Mouse (Mus musculus) CH12.LX (cell line): ENCODE results near the gene Cdc42ep1. TPM values are rescaled to one million over a fixed set of nuclear protein-coding genes. Genes with fewer than 3 reads are reported as not detected.
A peak's percentile ranks its signal among the peaks of the same experiment; 100 is the strongest.

Source experiments
- DNase-seq: peaks from one replicate; pipeline ENCODE4 v3.0.0-alpha.2; 2013; ENCODE audit errors: extremely low read depth
- H3K27ac ChIP-seq: 2 replicates; pipeline ENCODE4 v1.5.1; 2012; ENCODE audit warnings: low read depth, mild to moderate bottlenecking, control low read depth, moderate library complexity; ENCODE audit not compliant: insufficient read depth
- H3K27me3 ChIP-seq: replicated peaks from 2 replicates; pipeline ENCODE3; 2012; ENCODE audit warnings: inconsistent platforms
- H3K36me3 ChIP-seq, 2 experiments: replicated peaks in 1 of 2; 2 replicates each; pipeline versions ENCODE3 to v1.6.1; 2012; ENCODE audit warnings: inconsistent platforms in 1 of 2, low read length in 1 of 2, mild to moderate bottlenecking in 1 of 2, mixed read lengths in 1 of 2, moderate library complexity in 1 of 2; ENCODE audit not compliant: control insufficient read depth in 1 of 2, insufficient read depth in 1 of 2
- H3K4me1 ChIP-seq, 2 experiments: 2 replicates each; pipeline ENCODE4 v1.6.1; 2012; ENCODE audit warnings: inconsistent platforms in 1 of 2, moderate library complexity in 1 of 2; ENCODE audit not compliant: insufficient read depth in 2 of 2, control insufficient read depth in 1 of 2
- H3K4me2 ChIP-seq: 2 replicates; pipeline ENCODE4 v1.6.1; 2012; ENCODE audit warnings: low read depth, mild to moderate bottlenecking, control low read depth; ENCODE audit not compliant: poor library complexity, insufficient read depth, severe bottlenecking
- H3K4me3 ChIP-seq, 3 experiments: fragments of 150-350 bp in 1 of 3; sonication (generic) in 1 of 3; replicated peaks in 1 of 3; 2 replicates each; pipeline versions ENCODE3 to v1.5.1; 2011 to 2012; ENCODE audit warnings: low read depth in 2 of 3, low read length in 2 of 3, mild to moderate bottlenecking in 2 of 3, moderate library complexity in 2 of 3, control low read depth in 1 of 3, improper control_type of control experiment in 1 of 3, inconsistent platforms in 1 of 3, mixed read lengths in 1 of 3; ENCODE audit not compliant: poor library complexity in 1 of 3
- H3K79me2 ChIP-seq: replicated peaks from 2 replicates; pipeline ENCODE4 v1.6.1; 2012; ENCODE audit warnings: mild to moderate bottlenecking, moderate library complexity; ENCODE audit not compliant: control insufficient read depth, poor library complexity, insufficient read depth, severe bottlenecking; ENCODE audit errors: extremely low read depth
- H3K9ac ChIP-seq: 2 replicates; pipeline ENCODE4 v1.6.1; 2012; ENCODE audit warnings: low read depth, mild to moderate bottlenecking, control low read depth, moderate library complexity; ENCODE audit not compliant: insufficient read depth
- H3K9me3 ChIP-seq: replicated peaks from 2 replicates; pipeline ENCODE3; 2012; ENCODE audit warnings: low read length, inconsistent platforms, mixed read lengths
- CTCF ChIP-seq, 2 experiments: IDR thresholded peaks in 1 of 2; conservative IDR thresholded peaks in 1 of 2; 2 replicates each; pipeline ENCODE4 v1.5.1; 2011 to 2012; ENCODE audit warnings: low read depth in 2 of 2, low read length in 2 of 2, improper control_type of control experiment in 1 of 2, inconsistent platforms in 1 of 2, mild to moderate bottlenecking in 1 of 2, moderate library complexity in 1 of 2
- E2F4 ChIP-seq: IDR thresholded peaks from 2 replicates; pipeline ENCODE4 v1.6.1; 2011; ENCODE audit warnings: low read depth, low read length, improper control_type of control experiment; ENCODE audit not compliant: insufficient replicate concordance
- JUND ChIP-seq: conservative IDR thresholded peaks from 2 replicates; pipeline ENCODE4 v1.6.1; 2011; ENCODE audit warnings: low read depth, low read length, improper control_type of control experiment
- MAX ChIP-seq: IDR thresholded peaks from 2 replicates; pipeline ENCODE4 v1.6.1; 2011; ENCODE audit warnings: low read length, improper control_type of control experiment
- MAZ ChIP-seq: IDR thresholded peaks from 2 replicates; pipeline ENCODE4 v1.6.1; 2012; ENCODE audit warnings: low read depth, mild to moderate bottlenecking, inconsistent platforms, low read length, improper control_type of control experiment, moderate library complexity
- MEF2A ChIP-seq: IDR thresholded peaks from 2 replicates; pipeline ENCODE4 v1.6.1; 2014; ENCODE audit warnings: low read depth, mild to moderate bottlenecking, inconsistent platforms, low read length, improper control_type of control experiment, borderline replicate concordance
- MXI1 ChIP-seq: IDR thresholded peaks from 2 replicates; pipeline ENCODE4 v1.6.1; 2011; ENCODE audit warnings: mild to moderate bottlenecking, low read depth, low read length, improper control_type of control experiment
- MYC ChIP-seq: IDR thresholded peaks from 2 replicates; pipeline ENCODE4 v1.6.1; 2011; ENCODE audit warnings: low read depth, mild to moderate bottlenecking, improper control_type of control experiment, low read length
- POLR2A ChIP-seq: IDR thresholded peaks from 2 replicates; pipeline ENCODE4 v1.6.1; 2011; ENCODE audit warnings: low read depth, mild to moderate bottlenecking, improper control_type of control experiment, low read length
- POLR2AphosphoS2 ChIP-seq: IDR thresholded peaks from 2 replicates; pipeline ENCODE4 v1.6.1; 2011; ENCODE audit warnings: low read depth, low read length, improper control_type of control experiment
- RAD21 ChIP-seq: IDR thresholded peaks from 2 replicates; pipeline ENCODE4 v1.6.1; 2011; ENCODE audit warnings: low read depth, mild to moderate bottlenecking, low read length, improper control_type of control experiment, moderate library complexity
- SIN3A ChIP-seq: IDR thresholded peaks from 2 replicates; pipeline ENCODE4 v1.6.1; 2012; ENCODE audit warnings: low read length, improper control_type of control experiment, inconsistent platforms
- SMC3 ChIP-seq: IDR thresholded peaks from 2 replicates; pipeline ENCODE4 v1.6.1; 2011; ENCODE audit warnings: low read depth, low read length, improper control_type of control experiment
- USF1 ChIP-seq: IDR thresholded peaks from 2 replicates; pipeline ENCODE4 v1.6.1; 2014; ENCODE audit warnings: low read depth, mild to moderate bottlenecking, inconsistent platforms, low read length, improper control_type of control experiment
- ZMIZ1 ChIP-seq: IDR thresholded peaks from 2 replicates; pipeline ENCODE4 v1.6.1; 2012; ENCODE audit warnings: low read depth, mild to moderate bottlenecking, inconsistent platforms, low read length, improper control_type of control experiment
- ZNF384 ChIP-seq: IDR thresholded peaks from 2 replicates; pipeline ENCODE4 v1.6.1; 2012; ENCODE audit warnings: low read depth, low read length, improper control_type of control experiment, inconsistent platforms
- dilution Hi-C: fragments of 300-500 bp; cut with MboI; formaldehyde crosslinking; loops from 2 replicates; pipeline ENCODE4 v1.14.3; 2020; ENCODE audit warnings: low sequenced_read_pairs; ENCODE audit not compliant: extremely low pct_unique_long_range_greater_than_20kb, extremely low pct_ligation_motif_present
- in situ Hi-C: fragments of 300-500 bp; cut with MboI; formaldehyde crosslinking; loops from 3 replicates; pipeline ENCODE4 v1.14.3; 2019; ENCODE audit warnings: low sequenced_read_pairs, low pct_ligation_motif_present, low pct_unique_long_range_greater_than_20kb, mixed read lengths
- polyA plus RNA-seq: library from polyadenylated mRNA; unstranded; fragments of >175 nt; gene quantifications from 2 replicates; pipeline ENCODE4 v1.2.1, GENCODE M21; 2012; ENCODE audit warnings: low read depth; ENCODE audit not compliant: insufficient read length
- total RNA-seq, 2 experiments: library from RNA; depleted of rRNA; stranded (reverse); fragments of 300-350 nt in 1 of 2; fragments of >200 nt in 1 of 2; gene quantifications; 2 replicates each; pipeline ENCODE4 v1.2.3; 2012 to 2014

Cdc42ep1 gene
- total and polyA plus RNA-seq, 3 experiments: not detected

GRCm38 (mm10) chr15:78868826-78869233 lies 26.4 kb downstream of the Cdc42ep1 start:
- no peak overlapping the region for H3K9ac ChIP-seq
- no peak for DNase-seq

GRCm38 (mm10) chr15:78869775-78870174 lies 27.4 kb downstream of the Cdc42ep1 start:
- TF ChIP-seq CTCF (conservative IDR thresholded peaks at IDR 0.05 in 1 of 2, IDR thresholded peaks at IDR 0.05 in 1 of 2; ENCODE audit: low read depth in 2 of 2, low read length in 2 of 2) (peak; percentile 61 to 99), POLR2AphosphoS2 (no peak), RAD21 (peak; percentile 46), MAX (peak; percentile 91), ZNF384 (peak; percentile 93), MXI1 (peak; percentile 97), MYC (peak; percentile 99), USF1 (no peak), SIN3A (peak; percentile 35; the same call in 1 of the 2 replicates), SMC3 (peak; percentile 62), JUND (no peak)
- TF ChIP-seq, all 38 proteins: peak for 8
- in situ Hi-C loops (no loop called here), dilution Hi-C loops (no loop called here)
- H3K9me3 ChIP-seq: no peaks in the 10 kb centered on the region
- H3K79me2 ChIP-seq: no peaks in the 10 kb centered on the region
- no peak overlapping the region for H3K9ac ChIP-seq
- no peak overlapping the region for H3K27ac ChIP-seq
- H3K4me3 ChIP-seq: no peak overlapping the region
- no peaks in the 10 kb centered on the region for H3K36me3 ChIP-seq
- DNase-seq: peak; percentile 68
- no peaks in the 10 kb centered on the region for H3K4me1 ChIP-seq
- H3K4me2 ChIP-seq: no peak overlapping the region
- H3K27me3 ChIP-seq: peaks cover 56% of the 10 kb centered on the region

More at GRCm38 (mm10) chr15:78868826-78869233, 26.4 kb downstream of the Cdc42ep1 start:
- Histone ChIP-seq H3K27ac (no peak overlapping the region), H3K36me3 (no peaks in the 10 kb centered on the region), H3K9me3 (no peaks in the 10 kb centered on the region), H3K27me3 (peaks cover 56% of the 10 kb centered on the region), H3K4me1 (peaks cover 1 to 2% of the 10 kb centered on the region in 2 experiments; a peak in 2 of 4 replicates), H3K79me2 (no peaks in the 10 kb centered on the region), H3K4me2 (no peak overlapping the region), H3K4me3 (no peak overlapping the region)
- in situ Hi-C loops: no loop called here
- dilution Hi-C loops: no loop called here
- no peak for TF ChIP-seq ZNF384

- Histone ChIP-seq H3K27me3 (peaks cover 43% of the 10 kb centered on the region), H3K4me2 (no peak overlapping the region), H3K9ac (no peak overlapping the region), H3K4me3 (no peak overlapping the region), H3K9me3 (no peaks in the 10 kb centered on the region)
- TF ChIP-seq RAD21: peak; percentile 12
- TF ChIP-seq E2F4: no peak
- TF ChIP-seq CTCF (conservative IDR thresholded peaks at IDR 0.05 in 1 of 2, IDR thresholded peaks at IDR 0.05 in 1 of 2; ENCODE audit: low read depth in 2 of 2, low read length in 2 of 2): peak in 1 of 2 experiments; percentile 38; a peak in 2 of 4 replicates
- no peak for TF ChIP-seq POLR2A
- no peak for TF ChIP-seq MEF2A
- no peak for TF ChIP-seq ZMIZ1
- TF ChIP-seq MAZ: no peak
- TF ChIP-seq, all 38 proteins: peak for 2
- no peak for DNase-seq
- in situ Hi-C loops: no loop called here
- Histone ChIP-seq H3K79me2 (no peaks in the 10 kb centered on the region), H3K36me3 (no peaks in the 10 kb centered on the region), H3K4me1 (peaks cover 0 to 7% of the 10 kb centered on the region in 2 experiments; a peak in 2 of 4 replicates), H3K27ac (no peak overlapping the region)
- dilution Hi-C loops: no loop called here
Measured at GRCm38 (mm10) chr15:78872021-78872608, 29.7 kb downstream of the Cdc42ep1 start.
